Mouse (Mus musculus): ENCODE results near the gene Taf4. TPM values are rescaled to one million over a fixed set of nuclear protein-coding genes. Genes with fewer than 3 reads are reported as not detected.

Gene Taf4
- total RNA-seq, 2 experiments from 2014 or later, result 22.7 to 26.0 TPM

- no peak for DNase-seq (ENCODE audit: low spot score in 2 of 2)
Measured at GRCm38 (mm10) chr2:179985695-179986094, 9.2 kb upstream of the Taf4 start.

GRCm38 (mm10) chr2:179984830-179985229 lies 8.4 kb upstream of the Taf4 start:
- no peak for DNase-seq (ENCODE audit: low spot score in 2 of 2)

- DNase-seq (ENCODE audit: low spot score in 2 of 2), result no peak
Measured at GRCm38 (mm10) chr2:179982715-179983114, 6.3 kb upstream of the Taf4 start.

- DNase-seq (ENCODE audit: low spot score in 2 of 2), result no peak
Measured at GRCm38 (mm10) chr2:179980616-179981015, 4.2 kb upstream of the Taf4 start.

GRCm38 (mm10) chr2:179979836-179980235 lies 3.4 kb upstream of the Taf4 start:
- DNase-seq (ENCODE audit: low spot score in 2 of 2), result no peak

- no peak for DNase-seq (ENCODE audit: low spot score in 2 of 2)
Measured at GRCm38 (mm10) chr2:179978250-179978649, 1.8 kb upstream of the Taf4 start.

- no peak for DNase-seq (ENCODE audit: low spot score in 2 of 2)
Measured at GRCm38 (mm10) chr2:179977344-179978025, 1.0 kb upstream of the Taf4 start.

- no peak for DNase-seq (ENCODE audit: low spot score in 2 of 2)
Measured at GRCm38 (mm10) chr2:179976295-179976627, 185 bp downstream of the Taf4 start.

GRCm38 (mm10) chr2:179975851-179976250 lies 595 bp downstream of the Taf4 start:
- DNase-seq (ENCODE audit: low spot score in 2 of 2), result no peak

GRCm38 (mm10) chr2:179974651-179975471 lies 1.6 kb downstream of the Taf4 start:
- no peak for DNase-seq (ENCODE audit: low spot score in 2 of 2)

- DNase-seq (ENCODE audit: low spot score in 2 of 2), result no peak
Measured at GRCm38 (mm10) chr2:179973871-179974628, 2.4 kb downstream of the Taf4 start.

- DNase-seq (ENCODE audit: low spot score in 2 of 2), result no peak
Measured at GRCm38 (mm10) chr2:179972406-179972805, 4.0 kb downstream of the Taf4 start.

GRCm38 (mm10) chr2:179971891-179972290 lies 4.6 kb downstream of the Taf4 start:
- DNase-seq (ENCODE audit: low spot score in 2 of 2), result no peak

- DNase-seq (ENCODE audit: low spot score in 2 of 2), result no peak
Measured at GRCm38 (mm10) chr2:179969137-179969536, 7.3 kb downstream of the Taf4 start.

- no peak for DNase-seq (ENCODE audit: low spot score in 2 of 2)
Measured at GRCm38 (mm10) chr2:179967633-179968032, 8.8 kb downstream of the Taf4 start.

GRCm38 (mm10) chr2:179961420-179961819 lies 15.0 kb downstream of the Taf4 start:
- no peak for DNase-seq (ENCODE audit: low spot score in 2 of 2)

- no peak for DNase-seq (ENCODE audit: low spot score in 2 of 2)
Measured at GRCm38 (mm10) chr2:179960327-179960726, 16.1 kb downstream of the Taf4 start.

GRCm38 (mm10) chr2:179959391-179959790 lies 17.1 kb downstream of the Taf4 start:
- DNase-seq (ENCODE audit: low spot score in 2 of 2), result no peak

GRCm38 (mm10) chr2:179951542-179952524 lies 24.6 kb downstream of the Taf4 start:
- DNase-seq (ENCODE audit: low spot score in 2 of 2), result no peak

- no peak for DNase-seq (ENCODE audit: low spot score in 2 of 2)
Measured at GRCm38 (mm10) chr2:179948820-179949219, 27.6 kb downstream of the Taf4 start.

GRCm38 (mm10) chr2:179947607-179948006 lies 28.8 kb downstream of the Taf4 start:
- DNase-seq (ENCODE audit: low spot score in 2 of 2), result no peak

All from adrenal gland, postnatal 4 days (tissue).